Mouse (Mus musculus): ENCODE data around the gene Apol11a. TPM values are rescaled to one million over a fixed set of nuclear protein-coding genes. Genes with fewer than 3 reads are reported as not detected.

The Apol11a gene
- polyA plus RNA-seq, 1 experiment from 2014 or later, result not detected

Other genes with a start within 250 kb of the Apol11a start
- 50.6 and 77.8 TPM in 2 replicates for gene Rbfox2, start 201.3 kb upstream of the Apol11a start, polyA plus RNA-seq (2016; fragmentation: Nextera tagmentation; extraction: Ambion mirVana)
- gene Apol7a, start 109.2 kb upstream of the Apol11a start, polyA plus RNA-seq (2016; fragmentation: Nextera tagmentation; extraction: Ambion mirVana), result not detected in 2 replicates
- gene Apol9a, start 97.1 kb upstream of the Apol11a start, polyA plus RNA-seq (2016; fragmentation: Nextera tagmentation; extraction: Ambion mirVana), result 0.04 TPM in 1 of 2 replicates, not detected in the other
- gene Apol7b, start 60.8 kb upstream of the Apol11a start, polyA plus RNA-seq (2016; fragmentation: Nextera tagmentation; extraction: Ambion mirVana), result not detected in 2 replicates
- gene Apol10a, start 31.2 kb upstream of the Apol11a start, polyA plus RNA-seq (2016; fragmentation: Nextera tagmentation; extraction: Ambion mirVana), result not detected in 2 replicates
- not detected in 2 replicates for gene Apol7c, start 25.0 kb downstream of the Apol11a start, polyA plus RNA-seq (2016; fragmentation: Nextera tagmentation; extraction: Ambion mirVana)
- gene 1700025B11Rik, start 53.6 kb downstream of the Apol11a start, polyA plus RNA-seq (2016; fragmentation: Nextera tagmentation; extraction: Ambion mirVana), result not detected in 2 replicates
- gene Apol10b, start 87.9 kb downstream of the Apol11a start, polyA plus RNA-seq (2016; fragmentation: Nextera tagmentation; extraction: Ambion mirVana), result not detected in 2 replicates
- gene Gm36245, start 91.0 kb downstream of the Apol11a start, polyA plus RNA-seq (2016; fragmentation: Nextera tagmentation; extraction: Ambion mirVana), result not detected in 2 replicates
- not detected in 2 replicates for gene Apol11b, start 135.0 kb downstream of the Apol11a start, polyA plus RNA-seq (2016; fragmentation: Nextera tagmentation; extraction: Ambion mirVana)
- gene Apol7e, start 190.6 kb downstream of the Apol11a start, polyA plus RNA-seq (2016; fragmentation: Nextera tagmentation; extraction: Ambion mirVana), result not detected in 2 replicates
- gene Apol9b, start 220.8 kb downstream of the Apol11a start, polyA plus RNA-seq (2016; fragmentation: Nextera tagmentation; extraction: Ambion mirVana), result not detected in 2 replicates
- 0.14 and 0.20 TPM in 2 replicates for gene Apol8, start 248.7 kb downstream of the Apol11a start, polyA plus RNA-seq (2016; fragmentation: Nextera tagmentation; extraction: Ambion mirVana)